Mouse (Mus musculus) common myeloid progenitor, adult 5-6 weeks (primary cell): ENCODE results near the gene Defb21. TPM values are rescaled to one million over a fixed set of nuclear protein-coding genes. Genes with fewer than 3 reads are reported as not detected.

ENCODE experiments used
- ATAC-seq: replicated peaks from 2 replicates; pipeline ENCODE4 v1.8.0; 2016; ENCODE audit warnings: low read depth, mild to moderate bottlenecking, moderate TSS enrichment, inconsistent platforms; ENCODE audit not compliant: poor library complexity, severe bottlenecking
- total RNA-seq: library from RNA; stranded (forward); fragments of 200-1000, 187-1606 nt; gene quantifications from 2 replicates; pipeline ENCODE4 v1.2.3, GENCODE M21; 2017

Defb21 gene
- total RNA-seq, 1 experiment from 2014 or later = not detected

GRCm38 (mm10) chr2:152601275-152601960 is 28.9 kb downstream of the Defb21 start:
- ATAC-seq = 0 out of 2 replicates have a peak, but pooled peaks have one; percentile 8

GRCm38 (mm10) chr2:152604057-152604456 is 31.5 kb downstream of the Defb21 start, which contains the start of gene Defb36:
Gene Defb36, plus strand, starts transcription at chr2:152604327.
- 0 out of 2 replicates have a peak, but pooled peaks have one; percentile 54 for ATAC-seq

GRCm38 (mm10) chr2:152607746-152608145 is 35.2 kb downstream of the Defb21 start:
- no peak for ATAC-seq

- ATAC-seq = no peak
Measured at GRCm38 (mm10) chr2:152608719-152609118, 36.2 kb downstream of the Defb21 start.

GRCm38 (mm10) chr2:152612193-152612592 is 39.6 kb downstream of the Defb21 start:
- ATAC-seq = no peak

GRCm38 (mm10) chr2:152615563-152615962 is 43.0 kb downstream of the Defb21 start:
- ATAC-seq = peak; percentile 88

GRCm38 (mm10) chr2:152616470-152616869 is 43.9 kb downstream of the Defb21 start:
- no peak for ATAC-seq

- no peak for ATAC-seq
Measured at GRCm38 (mm10) chr2:152617374-152617773, 44.8 kb downstream of the Defb21 start.

- peak; percentile 90 for ATAC-seq
Measured at GRCm38 (mm10) chr2:152620367-152621134, 48.0 kb downstream of the Defb21 start.

- no peak for ATAC-seq
Measured at GRCm38 (mm10) chr2:152622151-152622550, 49.6 kb downstream of the Defb21 start.

GRCm38 (mm10) chr2:152622953-152623352 is 50.4 kb downstream of the Defb21 start, which contains the start of gene Defb25:
Gene Defb25, minus strand, starts transcription at chr2:152623053.
- no peak for ATAC-seq

Other genes with a start within 250 kb of the Defb21 start
- 45.6 and 61.9 TPM in 2 replicates for gene Rbck1, start 240.1 kb upstream of the Defb21 start, total RNA-seq
- not detected in 2 replicates for gene Trib3, start 228.7 kb upstream of the Defb21 start, total RNA-seq
- not detected in 2 replicates for gene Nrsn2, start 196.1 kb upstream of the Defb21 start, total RNA-seq
- gene Sox12, start 174.7 kb upstream of the Defb21 start, total RNA-seq = 3.3 and 3.7 TPM in 2 replicates
- gene Zcchc3, start 157.7 kb upstream of the Defb21 start, total RNA-seq = 3.7 and 4.3 TPM in 2 replicates
- not detected in 2 replicates for gene 6820408C15Rik, start 157.2 kb upstream of the Defb21 start, total RNA-seq
- not detected in 2 replicates for gene Defb23, start 108.1 kb upstream of the Defb21 start, total RNA-seq
- not detected in 2 replicates for gene Defb20, start 95.7 kb upstream of the Defb21 start, total RNA-seq
- not detected in 2 replicates for gene Defb22, start 82.6 kb upstream of the Defb21 start, total RNA-seq
- not detected in 2 replicates for gene Defb26, start 61.1 kb upstream of the Defb21 start, total RNA-seq
- gene Defb28, start 54.5 kb upstream of the Defb21 start, total RNA-seq = not detected in 2 replicates
- gene Defb29, start 32.6 kb upstream of the Defb21 start, total RNA-seq = not detected in 2 replicates
- gene Gm17416, start 3.4 kb upstream of the Defb21 start, total RNA-seq = not detected in 2 replicates
- gene Defb19, start 7.6 kb downstream of the Defb21 start, total RNA-seq = not detected in 2 replicates
- not detected in 2 replicates for gene Defb45, start 26.7 kb downstream of the Defb21 start, total RNA-seq
- not detected in 2 replicates for gene Defb36, start 31.6 kb downstream of the Defb21 start, total RNA-seq
- gene Defb25, start 50.3 kb downstream of the Defb21 start, total RNA-seq = not detected in 2 replicates
- gene Rem1, start 54.2 kb downstream of the Defb21 start, total RNA-seq = 0.50 TPM in 1 of 2 replicates, not detected in the other
- gene H13, start 96.7 kb downstream of the Defb21 start, total RNA-seq = 68.2 and 70.3 TPM in 2 replicates
- gene Mcts2, start 114.3 kb downstream of the Defb21 start, total RNA-seq = 3.8 and 10.0 TPM in 2 replicates
- 2.8 and 5.8 TPM in 2 replicates for gene Id1, start 163.5 kb downstream of the Defb21 start, total RNA-seq
- gene Cox4i2, start 181.4 kb downstream of the Defb21 start, total RNA-seq = 2.7 and 3.7 TPM in 2 replicates